Mouse (Mus musculus) spleen, postnatal 14 days (tissue): ENCODE data around the gene Aldh2.

Experiments
- DNase-seq, 2 experiments: peaks; one replicate each; pipeline ENCODE4 v3.0.0; 2021 to 2022; ENCODE audit warnings: low spot score in 2 of 2

The Aldh2 gene

GRCm38 (mm10) chr5:121595758-121596157 is 2.1 kb upstream of the Aldh2 start:
- DNase-seq = no peak

- DNase-seq = no peak
These were observed 1.2 kb upstream of the Aldh2 start for GRCm38 (mm10) chr5:121594714-121595313.

- DNase-seq = peak in 1 of 2 experiments; percentile 20
These were observed 712 bp downstream of the Aldh2 start for GRCm38 (mm10) chr5:121592816-121593407.

GRCm38 (mm10) chr5:121592064-121592815 is 1.4 kb downstream of the Aldh2 start:
- no peak for DNase-seq

- no peak for DNase-seq
These were observed 2.1 kb downstream of the Aldh2 start for GRCm38 (mm10) chr5:121591417-121592063.

- no peak for DNase-seq
These were observed 3.7 kb downstream of the Aldh2 start for GRCm38 (mm10) chr5:121589928-121590327.

GRCm38 (mm10) chr5:121586400-121587039 is 7.1 kb downstream of the Aldh2 start:
- peak in 1 of 2 experiments; percentile 24 for DNase-seq

GRCm38 (mm10) chr5:121585699-121586098 is 7.9 kb downstream of the Aldh2 start:
- no peak for DNase-seq

- DNase-seq = no peak
These were observed 8.6 kb downstream of the Aldh2 start for GRCm38 (mm10) chr5:121585005-121585404.

GRCm38 (mm10) chr5:121583765-121584501 is 9.7 kb downstream of the Aldh2 start:
- peak; percentile 51 to 66 for DNase-seq

- no peak for DNase-seq
These were observed 11.7 kb downstream of the Aldh2 start for GRCm38 (mm10) chr5:121581945-121582344.

GRCm38 (mm10) chr5:121576927-121577488 is 16.6 kb downstream of the Aldh2 start:
- DNase-seq = no peak

- no peak for DNase-seq
These were observed 17.8 kb downstream of the Aldh2 start for GRCm38 (mm10) chr5:121575867-121576266.

GRCm38 (mm10) chr5:121574145-121574544 is 19.5 kb downstream of the Aldh2 start:
- no peak for DNase-seq

- DNase-seq = no peak
These were observed 22.8 kb downstream of the Aldh2 start for GRCm38 (mm10) chr5:121570787-121571186.

- no peak for DNase-seq
These were observed 23.7 kb downstream of the Aldh2 start for GRCm38 (mm10) chr5:121569881-121570420.

- no peak for DNase-seq
These were observed 27.5 kb downstream of the Aldh2 start for GRCm38 (mm10) chr5:121566035-121566681.

- peak; percentile 81 to 91 for DNase-seq
These were observed 29.1 kb downstream of the Aldh2 start for GRCm38 (mm10) chr5:121564468-121564895.

- no peak for DNase-seq
These were observed 31.2 kb downstream of the Aldh2 start for GRCm38 (mm10) chr5:121562436-121562835.

- no peak for DNase-seq
These were observed 44.4 kb downstream of the Aldh2 start for GRCm38 (mm10) chr5:121549196-121549595.
